Mouse (Mus musculus) midbrain, embryonic 14.5 days (tissue): ENCODE data around the gene Nup62. TPM values are rescaled to one million over a fixed set of nuclear protein-coding genes. Genes with fewer than 3 reads are reported as not detected.

Source experiments
- ATAC-seq: fragments of 200-750 bp; cut with Nextera tagmentation; 2 replicates; pipeline ENCODE4 v1.8.0; 2017; ENCODE audit warnings: moderate number of reproducible peaks, moderate library complexity; ENCODE audit not compliant: low FRiP score, low TSS enrichment
- DNase-seq: peaks from one replicate; pipeline ENCODE4 v3.0.0-alpha.2; 2015
- H3K27ac ChIP-seq: fragments of 300-500 bp; sonication (generic); replicated peaks from 2 replicates; pipeline ENCODE4 v1.5.1; 2014; ENCODE audit warnings: mild to moderate bottlenecking, low read depth, low read length, moderate library complexity
- H3K27me3 ChIP-seq: fragments of 300-500 bp; sonication (generic); 2 replicates; pipeline ENCODE4 v1.6.1; 2014; ENCODE audit warnings: low read length, control low read depth, mixed read lengths; ENCODE audit not compliant: control insufficient read depth, insufficient read depth
- H3K36me3 ChIP-seq: fragments of 300-500 bp; sonication (generic); 2 replicates; pipeline ENCODE4 v1.6.1; 2014; ENCODE audit warnings: low read length, control low read depth; ENCODE audit not compliant: control insufficient read depth, insufficient read depth
- H3K4me1 ChIP-seq: fragments of 300-500 bp; sonication (generic); 2 replicates; pipeline ENCODE4 v1.6.1; 2014; ENCODE audit warnings: mild to moderate bottlenecking, antibody characterized with exemption, low read length, control low read depth; ENCODE audit not compliant: control insufficient read depth, insufficient read depth
- H3K4me2 ChIP-seq: fragments of 300-500 bp; sonication (generic); 2 replicates; pipeline ENCODE4 v1.6.1; 2014; ENCODE audit warnings: mild to moderate bottlenecking, low read length, moderate library complexity
- H3K4me3 ChIP-seq: fragments of 300-500 bp; sonication (generic); replicated peaks from 2 replicates; pipeline ENCODE4 v1.5.1; 2014; ENCODE audit warnings: low read depth, low read length
- H3K9ac ChIP-seq: fragments of 300-500 bp; sonication (generic); replicated peaks from 2 replicates; pipeline ENCODE4 v1.6.1; 2014; ENCODE audit warnings: mild to moderate bottlenecking, low read length, moderate library complexity
- H3K9me3 ChIP-seq: fragments of 300-500 bp; sonication (generic); 2 replicates; pipeline ENCODE4 v1.6.1; 2016; ENCODE audit warnings: low read length, control low read depth, mixed read lengths; ENCODE audit not compliant: control insufficient read depth
- WGBS: fragments of 180-500 bp; shearing (Covaris S2); extraction: QIAGEN DNeasy Blood & Tissue Kit; methylation state at CpG from one replicate; pipeline ENCODE4 v1.1.7; 2014; 5-methylcytosine and 5-hydroxymethylcytosine counted together
- polyA plus RNA-seq: library from polyadenylated mRNA; unstranded; fragments of >200 nt; fragmentation: Nextera tagmentation; extraction: Ambion mirVana; gene quantifications from 2 replicates; pipeline ENCODE4 v1.2.1, GENCODE M21; 2014

The Nup62 gene
- polyA plus RNA-seq, 1 experiment from 2014 or later = 29.1 TPM

DNA sequence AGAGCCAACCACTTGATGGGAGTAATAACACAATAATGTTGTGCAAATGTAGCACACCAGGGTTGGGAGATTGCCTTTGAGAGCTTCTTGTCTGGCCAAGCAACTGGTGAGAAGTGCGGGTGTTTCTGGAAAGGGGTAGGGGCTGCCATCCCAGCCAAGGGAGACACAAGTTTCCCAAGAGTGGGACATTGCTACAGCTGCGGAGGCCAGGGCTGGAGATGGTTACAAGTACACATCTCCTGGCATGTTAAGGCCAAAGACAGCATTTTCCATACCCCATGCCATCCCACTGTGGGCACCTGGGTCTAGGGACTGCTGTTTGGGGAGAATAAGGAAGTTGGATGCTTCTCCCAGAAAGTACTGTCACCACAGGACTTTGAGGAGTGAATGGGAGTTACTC is 37.2 kb downstream of the Nup62 start:
- no peak overlapping the region for H3K9ac ChIP-seq
- peaks cover 39% of the 10 kb centered on the region for H3K4me1 ChIP-seq
- no peak overlapping the region for H3K27ac ChIP-seq
- H3K27me3 ChIP-seq = no peaks in the 10 kb centered on the region
- H3K4me3 ChIP-seq = no peak overlapping the region
- DNase-seq (no peak), ATAC-seq (no peak)
- H3K4me2 ChIP-seq = no peak overlapping the region
- H3K36me3 ChIP-seq = peaks cover 18% of the 10 kb centered on the region
- no peaks in the 10 kb centered on the region for H3K9me3 ChIP-seq
- 95% methylated on average over 2 of the region's 2 CpGs for WGBS

GRCm38 (mm10) chr7:44853596-44854355 is 37.9 kb downstream of the Nup62 start:
- ATAC-seq = no peak
- Histone ChIP-seq H3K27me3 (no peaks in the 10 kb centered on the region), H3K9ac (peak overlapping the region; percentile 67), H3K4me1 (peaks cover 40% of the 10 kb centered on the region), H3K27ac (peak overlapping the region; percentile 85), H3K4me3 (peak overlapping the region; percentile 42), H3K4me2 (peak overlapping the region; percentile 72), H3K36me3 (peaks cover 18% of the 10 kb centered on the region), H3K9me3 (no peaks in the 10 kb centered on the region)
- DNase-seq = no peak
- WGBS = 34% methylated on average over 26 of the region's 26 CpGs

DNA sequence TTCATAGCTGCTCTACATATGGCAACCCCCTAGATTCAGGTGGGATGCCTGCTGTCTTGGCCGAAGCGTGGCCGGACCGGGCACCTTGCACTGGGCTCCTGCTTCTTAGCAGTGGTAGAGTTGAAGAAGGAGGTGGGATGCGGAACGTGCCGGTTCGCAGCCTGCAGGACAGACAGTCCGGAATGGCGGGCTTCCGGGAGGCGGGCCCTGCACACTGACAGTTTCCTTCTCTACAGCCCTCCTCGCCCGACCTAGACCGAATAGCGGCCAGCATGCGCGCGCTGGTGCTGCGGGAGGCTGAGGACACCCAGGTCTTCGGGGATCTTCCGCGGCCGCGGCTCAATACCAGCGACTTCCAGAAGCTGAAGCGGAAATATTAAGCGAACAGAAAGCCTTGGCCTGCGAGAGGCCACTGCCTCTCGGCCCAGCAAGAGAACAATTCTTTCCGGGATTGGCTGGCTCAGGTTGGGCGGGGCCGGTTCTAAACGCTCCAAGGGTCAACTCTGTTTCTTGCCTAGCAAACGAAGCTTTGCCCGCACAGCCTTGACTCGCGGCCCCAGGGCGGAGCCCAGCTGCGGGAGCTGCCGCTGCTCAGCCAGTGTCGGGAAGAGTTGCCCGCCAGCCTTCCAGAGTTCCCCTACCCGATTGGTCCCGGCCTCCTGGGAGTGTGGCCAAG is 38.6 kb downstream of the Nup62 start:
- Histone ChIP-seq H3K27ac (peak overlapping the region; percentile 85), H3K36me3 (peaks cover 18% of the 10 kb centered on the region), H3K9me3 (no peaks in the 10 kb centered on the region), H3K27me3 (no peaks in the 10 kb centered on the region), H3K4me2 (peak overlapping the region; percentile 72), H3K4me1 (peaks cover 40% of the 10 kb centered on the region), H3K4me3 (peak overlapping the region; percentile 42), H3K9ac (peak overlapping the region; percentile 67)
- 2% methylated on average over 45 of the region's 45 CpGs for WGBS
- peak; percentile 74 for DNase-seq
- 0 out of 2 replicates have a peak, but pooled peaks have one; percentile 3 for ATAC-seq

DNA sequence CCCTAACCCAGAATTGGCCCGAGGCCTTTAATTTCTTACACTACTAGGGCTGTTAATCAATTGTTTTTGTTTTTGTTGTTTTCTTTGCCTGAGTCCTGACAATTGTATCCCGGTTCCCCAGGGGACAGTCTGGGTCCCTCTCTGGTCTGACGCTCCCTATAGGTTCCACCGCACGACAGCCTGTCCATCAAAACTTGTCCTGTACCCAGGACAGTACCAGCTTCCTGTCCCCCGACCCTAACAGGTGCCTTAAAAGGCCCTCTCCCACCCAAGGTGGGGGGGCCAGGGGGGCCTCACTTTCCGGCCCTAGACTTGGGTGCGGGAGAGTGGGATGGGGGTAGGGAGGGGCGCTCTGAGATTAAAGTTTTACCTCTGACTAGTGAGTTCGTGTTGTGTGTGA is 39.1 kb downstream of the Nup62 start:
- H3K27ac ChIP-seq = peak overlapping the region; percentile 85
- H3K4me3 ChIP-seq = peak overlapping the region; percentile 42
- DNase-seq = no peak
- H3K27me3 ChIP-seq = no peaks in the 10 kb centered on the region
- 33% methylated on average over 10 of the region's 10 CpGs for WGBS
- peak overlapping the region; percentile 72 for H3K4me2 ChIP-seq
- H3K9me3 ChIP-seq = no peaks in the 10 kb centered on the region
- peak overlapping the region; percentile 67 for H3K9ac ChIP-seq
- H3K36me3 ChIP-seq = peaks cover 20% of the 10 kb centered on the region
- no peak for ATAC-seq
- peaks cover 40% of the 10 kb centered on the region for H3K4me1 ChIP-seq

DNA sequence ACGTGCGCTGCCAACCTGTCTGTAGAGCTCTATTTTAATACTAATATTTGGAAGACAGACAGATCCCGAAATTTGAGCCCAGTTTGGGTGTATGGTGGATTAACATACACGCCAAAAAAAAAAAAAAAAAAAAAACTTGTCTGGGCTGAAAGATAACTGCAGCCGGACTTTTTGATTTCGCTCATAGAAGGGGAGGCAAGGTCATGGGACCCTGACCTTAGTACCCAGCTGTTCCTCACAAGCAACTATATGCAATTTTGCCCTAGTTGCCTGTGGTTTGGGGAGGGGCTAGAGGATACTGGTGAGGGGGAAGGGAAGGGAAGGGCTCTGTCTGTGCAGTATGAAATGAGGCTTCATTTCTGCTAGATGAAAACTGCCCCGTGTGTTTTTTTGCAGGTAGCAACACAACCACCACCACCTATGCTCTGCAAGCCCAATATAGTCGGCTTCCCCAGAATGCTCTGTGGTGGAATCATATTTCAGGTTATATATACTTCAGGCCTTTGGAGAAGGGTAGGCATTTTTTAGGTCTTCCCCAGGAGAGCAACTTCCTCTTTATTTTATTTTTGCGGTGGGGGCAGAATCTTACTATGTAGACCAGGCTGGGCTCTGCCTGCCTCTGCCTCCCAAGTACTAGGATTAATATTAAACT is 40.5 kb downstream of the Nup62 start:
- H3K9ac ChIP-seq = 0 out of 2 replicates have a peak overlapping the region, but pooled peaks have one; percentile 78
- H3K9me3 ChIP-seq = no peaks in the 10 kb centered on the region
- DNase-seq (no peak), ATAC-seq (no peak)
- peaks cover 22% of the 10 kb centered on the region for H3K36me3 ChIP-seq
- 69% methylated on average over 9 of the region's 9 CpGs for WGBS
- H3K27me3 ChIP-seq = no peaks in the 10 kb centered on the region
- H3K27ac ChIP-seq = peak overlapping the region; percentile 91
- H3K4me3 ChIP-seq = peak overlapping the region; percentile 69
- H3K4me1 ChIP-seq = peaks cover 31% of the 10 kb centered on the region
- H3K4me2 ChIP-seq = peak overlapping the region; percentile 90

GRCm38 (mm10) chr7:44857042-44857552 is 41.2 kb downstream of the Nup62 start, which contains the start of gene Pnkp:
TSS of gene Pnkp (plus strand) at chr7:44857139.
- no peaks in the 10 kb centered on the region for H3K9me3 ChIP-seq
- peak within 1 kb of the TSS; percentile 78 for H3K9ac ChIP-seq
- H3K27me3 ChIP-seq = no peaks in the 10 kb centered on the region
- WGBS = under 1% methylated on average over 32 of the region's 32 CpGs
- H3K4me3 ChIP-seq = peak within 1 kb of the TSS; percentile 69
- H3K4me2 ChIP-seq = peak within 1 kb of the TSS; percentile 90
- DNase-seq (peak; percentile 94), ATAC-seq (peak; percentile 41; the same call in 1 of the 2 replicates)
- peak within 1 kb of the TSS; percentile 91 for H3K27ac ChIP-seq
- H3K4me1 ChIP-seq = peaks cover 31% of the 10 kb centered on the region
- peaks cover 25% of the 10 kb centered on the region for H3K36me3 ChIP-seq

DNA sequence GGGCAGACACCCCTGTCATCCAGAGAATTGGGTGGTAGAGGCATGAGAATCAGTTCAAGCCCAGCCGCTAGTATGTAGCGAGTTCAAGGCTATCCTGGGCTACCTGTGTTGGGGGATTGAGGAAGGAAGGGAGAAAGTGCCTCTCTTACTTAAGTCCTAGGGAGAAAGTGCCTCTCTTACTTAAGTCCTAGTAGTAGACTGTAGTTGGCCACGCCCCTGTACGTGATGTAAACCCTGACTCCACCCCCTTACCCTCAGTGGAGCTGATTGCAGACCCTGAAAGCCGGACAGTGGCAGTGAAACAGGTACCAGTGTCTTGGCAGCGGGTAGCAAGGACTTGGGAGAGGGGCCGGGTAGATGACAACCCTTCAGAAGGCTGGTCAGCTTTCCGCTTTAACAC is 42.0 kb downstream of the Nup62 start:
- peak overlapping the region; percentile 91 for H3K27ac ChIP-seq
- 27% methylated on average over 8 of the region's 8 CpGs for WGBS
- ATAC-seq (no peak), DNase-seq (no peak)
- H3K4me3 ChIP-seq = peak overlapping the region; percentile 69
- H3K4me1 ChIP-seq = peaks cover 31% of the 10 kb centered on the region
- no peaks in the 10 kb centered on the region for H3K9me3 ChIP-seq
- no peaks in the 10 kb centered on the region for H3K27me3 ChIP-seq
- peak overlapping the region; percentile 78 for H3K9ac ChIP-seq
- peak overlapping the region; percentile 90 for H3K4me2 ChIP-seq
- H3K36me3 ChIP-seq = peaks cover 28% of the 10 kb centered on the region

GRCm38 (mm10) chr7:44859896-44860295 is 44.0 kb downstream of the Nup62 start:
- Histone ChIP-seq H3K4me3 (no peak overlapping the region), H3K4me2 (no peak overlapping the region), H3K9ac (no peak overlapping the region), H3K36me3 (peaks cover 40% of the 10 kb centered on the region), H3K4me1 (peaks cover 19% of the 10 kb centered on the region), H3K9me3 (no peaks in the 10 kb centered on the region), H3K27ac (no peak overlapping the region), H3K27me3 (no peaks in the 10 kb centered on the region)
- 91% methylated on average over 11 of the region's 11 CpGs for whole genome bisulfite sequencing
- no peak for DNase-seq
- no peak for ATAC-seq
